Mouse (Mus musculus) spleen, embryonic (tissue): Measurements from ENCODE around the gene Prkcz.

Source experiments
- CTCF ChIA-PET: fragments of 350-600 bp; sonication (Branson Sonifier 250); formaldehyde crosslinking; loops from one replicate; lab custom pipeline; 2022; lab: Charles Lee

Gene Prkcz

GRCm38 (mm10) chr4:155315031-155315430 is 46.1 kb downstream of the Prkcz start:
- CTCF ChIA-PET, result no interaction called here

- CTCF ChIA-PET, result interaction anchor here (0.5 kb wide), 1 partner anchor 221 kb away, joined by 12 read pairs; no protein-coding TSS in a partner anchor
Observed at GRCm38 (mm10) chr4:155308679-155309078, 52.5 kb downstream of the Prkcz start.

GRCm38 (mm10) chr4:155308068-155308467 is 53.1 kb downstream of the Prkcz start:
- CTCF ChIA-PET, result interaction anchor here (1.4 kb wide), 1 partner anchor 214 kb away, joined by 5 read pairs; no protein-coding TSS in a partner anchor

- CTCF ChIA-PET, result interaction anchor here (1.4 kb wide), 1 partner anchor 213 kb away, joined by 5 read pairs; no protein-coding TSS in a partner anchor
Observed at GRCm38 (mm10) chr4:155307591-155307990, 53.6 kb downstream of the Prkcz start.

GRCm38 (mm10) chr4:155306356-155307242 is 54.6 kb downstream of the Prkcz start:
- CTCF ChIA-PET, result interaction anchor here (1.4 kb wide), 1 partner anchor 212 kb away, joined by 5 read pairs; no protein-coding TSS in a partner anchor

- CTCF ChIA-PET, result no interaction called here
Observed at GRCm38 (mm10) chr4:155305531-155306031, 55.6 kb downstream of the Prkcz start.

GRCm38 (mm10) chr4:155304508-155305096 is 56.6 kb downstream of the Prkcz start:
- CTCF ChIA-PET, result no interaction called here

GRCm38 (mm10) chr4:155301965-155302364 is 59.2 kb downstream of the Prkcz start:
- CTCF ChIA-PET, result no interaction called here

- CTCF ChIA-PET, result no interaction called here
Observed at GRCm38 (mm10) chr4:155301098-155301447, 60.1 kb downstream of the Prkcz start.

- CTCF ChIA-PET, result no interaction called here
Observed at GRCm38 (mm10) chr4:155300421-155301097, 60.6 kb downstream of the Prkcz start.

- CTCF ChIA-PET, result no interaction called here
Observed at GRCm38 (mm10) chr4:155298826-155299225, 62.3 kb downstream of the Prkcz start.

- CTCF ChIA-PET, result no interaction called here
Observed at GRCm38 (mm10) chr4:155297057-155297456, 64.1 kb downstream of the Prkcz start.

- CTCF ChIA-PET, result no interaction called here
Observed at GRCm38 (mm10) chr4:155295996-155296395, 65.2 kb downstream of the Prkcz start.

GRCm38 (mm10) chr4:155295026-155295590 is 66.1 kb downstream of the Prkcz start:
- CTCF ChIA-PET, result no interaction called here

- CTCF ChIA-PET, result no interaction called here
Observed at GRCm38 (mm10) chr4:155294381-155294780, 66.8 kb downstream of the Prkcz start.

- CTCF ChIA-PET, result no interaction called here
Observed at GRCm38 (mm10) chr4:155292863-155293262, 68.3 kb downstream of the Prkcz start.

GRCm38 (mm10) chr4:155290045-155290444 is 71.1 kb downstream of the Prkcz start:
- CTCF ChIA-PET, result no interaction called here

- CTCF ChIA-PET, result interaction anchor here (0.6 kb wide), 1 partner anchor 40 kb away, joined by 6 read pairs; no protein-coding TSS in a partner anchor
Observed at GRCm38 (mm10) chr4:155288586-155288985, 72.6 kb downstream of the Prkcz start.

- CTCF ChIA-PET, result no interaction called here
Observed at GRCm38 (mm10) chr4:155287713-155288112, 73.4 kb downstream of the Prkcz start.

GRCm38 (mm10) chr4:155286090-155286489 is 75.1 kb downstream of the Prkcz start:
- CTCF ChIA-PET, result no interaction called here
